Mouse (Mus musculus): ENCODE results near the gene Nptx2. TPM values are rescaled to one million over a fixed set of nuclear protein-coding genes. Genes with fewer than 3 reads are reported as not detected.

Gene Nptx2
- polyA plus RNA-seq, 1 experiment from 2014 or later, result 2.3 TPM

- Histone ChIP-seq H3K27ac (0 out of 2 replicates have a peak overlapping the region, but pooled peaks have one; percentile 4), H3K4me1 (peaks cover 36% of the 10 kb centered on the region), H3K4me2 (peak overlapping the region; percentile 19), H3K27me3 (peaks cover 29% of the 10 kb centered on the region), H3K36me3 (ENCODE audit: poor library complexity, severe bottlenecking) (no peaks in the 10 kb centered on the region), H3K9ac (no peak overlapping the region), H3K9me3 (replicated peaks) (no peaks in the 10 kb centered on the region), H3K4me3 (no peak overlapping the region)
- no peak for ATAC-seq
- 19% methylated on average over 12 of the region's 12 CpGs for WGBS
These were observed 2.9 kb upstream of the Nptx2 start for GRCm38 (mm10) chr5:144542711-144543308.

GRCm38 (mm10) chr5:144546423-144546995 is 807 bp downstream of the Nptx2 start:
- Histone ChIP-seq H3K9ac (peak overlapping the region; percentile 61), H3K9me3 (replicated peaks) (no peaks in the 10 kb centered on the region), H3K4me1 (peaks cover 61% of the 10 kb centered on the region), H3K36me3 (ENCODE audit: poor library complexity, severe bottlenecking) (no peaks in the 10 kb centered on the region), H3K4me2 (peak overlapping the region; percentile 59), H3K27me3 (peaks cover 44% of the 10 kb centered on the region), H3K4me3 (peak overlapping the region; percentile 44), H3K27ac (no peak overlapping the region)
- WGBS, result 1% methylated on average over 34 of the region's 34 CpGs
- ATAC-seq, result no peak

GRCm38 (mm10) chr5:144547333-144547878 is 1.7 kb downstream of the Nptx2 start:
- H3K4me2 ChIP-seq, result peak overlapping the region; percentile 59
- peaks cover 47% of the 10 kb centered on the region for H3K27me3 ChIP-seq
- H3K4me1 ChIP-seq, result peaks cover 65% of the 10 kb centered on the region
- peak overlapping the region; percentile 44 for H3K4me3 ChIP-seq
- no peaks in the 10 kb centered on the region for H3K36me3 ChIP-seq (ENCODE audit: poor library complexity, severe bottlenecking)
- peak overlapping the region; percentile 59; the same call in 1 of the 2 replicates for H3K9ac ChIP-seq
- no peaks in the 10 kb centered on the region for H3K9me3 ChIP-seq (replicated peaks)
- WGBS, result 9% methylated on average over 9 of the region's 9 CpGs
- H3K27ac ChIP-seq, result no peak overlapping the region
- no peak for ATAC-seq

- peaks cover 54% of the 10 kb centered on the region for H3K27me3 ChIP-seq
- H3K4me3 ChIP-seq, result peak overlapping the region; percentile 44
- H3K4me1 ChIP-seq, result peaks cover 58% of the 10 kb centered on the region
- no peak for ATAC-seq
- H3K9ac ChIP-seq, result peak overlapping the region; percentile 59
- H3K36me3 ChIP-seq (ENCODE audit: poor library complexity, severe bottlenecking), result no peaks in the 10 kb centered on the region
- WGBS, result 2% methylated on average over 21 of the region's 21 CpGs
- peak overlapping the region; percentile 59 for H3K4me2 ChIP-seq
- no peak overlapping the region for H3K27ac ChIP-seq
- H3K9me3 ChIP-seq (replicated peaks), result no peaks in the 10 kb centered on the region
These were observed 2.5 kb downstream of the Nptx2 start for GRCm38 (mm10) chr5:144548079-144548631.

- WGBS, result 77% methylated on average over 9 of the region's 9 CpGs
- peaks cover 57% of the 10 kb centered on the region for H3K27me3 ChIP-seq
These were observed 4.3 kb downstream of the Nptx2 start for GRCm38 (mm10) chr5:144550003-144550402.

GRCm38 (mm10) chr5:144550622-144551137 is 5.0 kb downstream of the Nptx2 start:
- H3K4me1 ChIP-seq, result peaks cover 64% of the 10 kb centered on the region
- H3K9me3 ChIP-seq (replicated peaks), result no peaks in the 10 kb centered on the region
- H3K36me3 ChIP-seq (ENCODE audit: poor library complexity, severe bottlenecking), result no peaks in the 10 kb centered on the region
- no peak overlapping the region for H3K4me3 ChIP-seq
- ATAC-seq, result no peak
- 13% methylated on average over 5 of the region's 5 CpGs for WGBS
- no peak overlapping the region for H3K27ac ChIP-seq
- no peak overlapping the region for H3K4me2 ChIP-seq
- no peak overlapping the region for H3K9ac ChIP-seq
- peaks cover 53% of the 10 kb centered on the region for H3K27me3 ChIP-seq

More at GRCm38 (mm10) chr5:144550003-144550402, 4.3 kb downstream of the Nptx2 start:
- Histone ChIP-seq H3K36me3 (ENCODE audit: poor library complexity, severe bottlenecking) (no peaks in the 10 kb centered on the region), H3K9me3 (replicated peaks) (no peaks in the 10 kb centered on the region), H3K4me1 (peaks cover 63% of the 10 kb centered on the region), H3K9ac (no peak overlapping the region), H3K27ac (no peak overlapping the region), H3K4me2 (no peak overlapping the region), H3K4me3 (no peak overlapping the region)
- ATAC-seq, result no peak

GRCm38 (mm10) chr5:144556710-144557109 is 11.0 kb downstream of the Nptx2 start:
- H3K36me3 ChIP-seq (ENCODE audit: poor library complexity, severe bottlenecking), result no peaks in the 10 kb centered on the region
- H3K4me2 ChIP-seq, result peak overlapping the region; percentile 12
- peaks cover 16% of the 10 kb centered on the region for H3K27me3 ChIP-seq
- ATAC-seq, result peak; percentile 82
- WGBS, result 3% methylated on average over 10 of the region's 10 CpGs
- H3K9ac ChIP-seq, result 0 out of 2 replicates have a peak overlapping the region, but pooled peaks have one; percentile 6
- peak overlapping the region; percentile 80 for H3K27ac ChIP-seq
- peaks cover 47% of the 10 kb centered on the region for H3K4me1 ChIP-seq
- H3K4me3 ChIP-seq, result no peak overlapping the region
- no peaks in the 10 kb centered on the region for H3K9me3 ChIP-seq (replicated peaks)

- WGBS, result 45% methylated on average over 8 of the region's 8 CpGs
- Histone ChIP-seq H3K36me3 (ENCODE audit: poor library complexity, severe bottlenecking) (no peaks in the 10 kb centered on the region), H3K4me2 (peak overlapping the region; percentile 12; the same call in 1 of the 2 replicates), H3K27ac (peak overlapping the region; percentile 80), H3K4me3 (no peak overlapping the region), H3K9ac (no peak overlapping the region), H3K4me1 (peaks cover 44% of the 10 kb centered on the region), H3K9me3 (replicated peaks) (no peaks in the 10 kb centered on the region), H3K27me3 (peaks cover 15% of the 10 kb centered on the region)
- no peak for ATAC-seq
These were observed 11.7 kb downstream of the Nptx2 start for GRCm38 (mm10) chr5:144557363-144557762.

- Histone ChIP-seq H3K36me3 (ENCODE audit: poor library complexity, severe bottlenecking) (no peaks in the 10 kb centered on the region), H3K9me3 (replicated peaks) (no peaks in the 10 kb centered on the region), H3K27ac (peak overlapping the region; percentile 40; the same call in 1 of the 2 replicates), H3K27me3 (0 out of 2 replicates have a peak, but pooled peaks cover 4% of the 10 kb centered on the region), H3K9ac (no peak overlapping the region), H3K4me1 (peaks cover 44% of the 10 kb centered on the region), H3K4me2 (no peak overlapping the region), H3K4me3 (no peak overlapping the region)
- ATAC-seq, result no peak
These were observed 12.8 kb downstream of the Nptx2 start for GRCm38 (mm10) chr5:144558481-144558880.

GRCm38 (mm10) chr5:144565739-144566138 is 20.0 kb downstream of the Nptx2 start:
- peak; percentile 48; the same call in 1 of the 2 replicates for ATAC-seq
- no peaks in the 10 kb centered on the region for H3K27me3 ChIP-seq

GRCm38 (mm10) chr5:144585100-144585499 is 39.4 kb downstream of the Nptx2 start:
- no peak overlapping the region for H3K4me2 ChIP-seq
- no peak for ATAC-seq
- peaks cover 9% of the 10 kb centered on the region for H3K9me3 ChIP-seq (replicated peaks)
- no peak overlapping the region for H3K4me3 ChIP-seq
- no peaks in the 10 kb centered on the region for H3K4me1 ChIP-seq
- no peak overlapping the region for H3K27ac ChIP-seq
- H3K27me3 ChIP-seq, result no peaks in the 10 kb centered on the region
- H3K36me3 ChIP-seq (ENCODE audit: poor library complexity, severe bottlenecking), result no peaks in the 10 kb centered on the region
- no peak overlapping the region for H3K9ac ChIP-seq
- 92% methylated on average over 5 of the region's 5 CpGs for WGBS

More at GRCm38 (mm10) chr5:144565739-144566138, 20.0 kb downstream of the Nptx2 start:
- H3K4me1 ChIP-seq, result 0 out of 2 replicates have a peak, but pooled peaks cover 2% of the 10 kb centered on the region
- no peak overlapping the region for H3K9ac ChIP-seq
- H3K4me3 ChIP-seq, result no peak overlapping the region
- WGBS, result 44% methylated on average over 4 of the region's 4 CpGs
- H3K36me3 ChIP-seq (ENCODE audit: poor library complexity, severe bottlenecking), result no peaks in the 10 kb centered on the region
- H3K27ac ChIP-seq, result no peak overlapping the region
- H3K9me3 ChIP-seq (replicated peaks), result no peaks in the 10 kb centered on the region
- H3K4me2 ChIP-seq, result no peak overlapping the region
